Mouse (Mus musculus): ENCODE measurements at regions not wholly inside any gene's neighbourhood (a gene's known extent, or its start where the extent isn't known, plus 50 kb on each side); places are given as distances from the start of the nearest gene placed in this dataset.

DNA sequence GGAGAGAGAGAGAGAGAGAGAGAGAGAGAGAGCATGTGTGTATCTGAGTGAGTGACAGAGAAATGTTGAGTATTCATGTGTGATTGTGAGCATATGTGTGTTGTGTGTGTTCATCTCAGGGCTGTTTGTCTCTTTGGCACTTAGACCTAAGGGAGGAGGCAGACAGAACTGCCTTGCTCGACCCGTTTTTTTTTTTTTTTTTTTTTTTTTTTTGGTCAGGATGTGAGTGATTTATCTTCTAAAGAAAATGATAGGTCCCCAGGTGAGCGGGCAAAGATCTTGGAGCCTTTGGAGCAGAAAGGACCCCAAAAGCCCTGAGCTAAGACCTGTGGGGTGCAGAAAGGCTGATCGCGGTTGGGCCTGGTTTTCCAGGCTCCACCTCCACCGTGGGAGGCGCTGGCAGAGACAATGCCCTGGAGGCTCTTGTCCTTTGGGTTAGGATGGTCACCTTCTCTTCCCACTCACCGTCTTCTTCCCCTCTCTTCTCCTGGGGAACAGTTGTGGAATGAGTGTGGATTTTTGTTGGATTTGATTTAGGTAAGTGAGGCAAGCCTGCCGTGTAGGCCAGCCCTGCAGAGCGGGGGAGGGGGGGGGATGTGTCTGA, 147.1 kb upstream of the Ttc29 start:
- no peaks in the 10 kb centered on the region for H3K36me3 ChIP-seq (ENCODE audit: control insufficient read depth in 1 of 2, insufficient read depth in 2 of 2, low read length in 2 of 2)
- H3K9me3 ChIP-seq (replicated peaks; ENCODE audit: insufficient read depth, low read length), result no peaks in the 10 kb centered on the region
- H3K4me3 ChIP-seq (ENCODE audit: control insufficient read depth in 1 of 2, insufficient read depth in 1 of 2, low read depth in 2 of 2, low read length in 2 of 2), result no peak overlapping the region
- H3K27ac ChIP-seq (ENCODE audit: control insufficient read depth, low read depth, low read length), result no peak overlapping the region
- H3K4me1 ChIP-seq (ENCODE audit: control insufficient read depth in 1 of 2, insufficient read depth in 2 of 2, low read length in 2 of 2), result no peaks in the 10 kb centered on the region
- DNase-seq (ENCODE audit: low read depth, low spot score), result no peak
- H3K9ac ChIP-seq (ENCODE audit: control insufficient read depth, low read depth, low read length, poor library complexity, severe bottlenecking), result no peak overlapping the region
- peaks cover 0 to 2% of the 10 kb centered on the region in 2 experiments; a peak in 2 of 4 replicates for H3K27me3 ChIP-seq (ENCODE audit: control insufficient read depth in 1 of 2, insufficient read depth in 2 of 2, low read length in 2 of 2)
- no peaks in the 10 kb centered on the region for H3K79me2 ChIP-seq (ENCODE audit: control insufficient read depth, insufficient read depth, low read length, poor library complexity)
- TF ChIP-seq ZNF384 (IDR thresholded peaks at IDR 0.05; ENCODE audit: low read depth, low read length) (no peak), TAL1 (IDR thresholded peaks at IDR 0.05; ENCODE audit: low read length) (no peak), TCF12 (IDR thresholded peaks at IDR 0.05; ENCODE audit: low read depth, low read length) (no peak), BHLHE40 (IDR thresholded peaks at IDR 0.05; ENCODE audit: borderline replicate concordance, low read depth, low read length) (no peak), ZKSCAN1 (IDR thresholded peaks at IDR 0.05; ENCODE audit: low read depth, low read length) (no peak), UBTF (IDR thresholded peaks at IDR 0.05; ENCODE audit: borderline replicate concordance, insufficient read depth, low read depth, low read length) (no peak), SIN3A (IDR thresholded peaks at IDR 0.05; ENCODE audit: low read length) (no peak), NELFE (IDR thresholded peaks at IDR 0.05; ENCODE audit: low read depth, low read length) (no peak), MYC (IDR thresholded peaks at IDR 0.05; ENCODE audit: low read depth, low read length) (no peak), MEF2A (IDR thresholded peaks at IDR 0.05; ENCODE audit: extremely low read depth, insufficient replicate concordance, low read depth, low read length, poor library complexity, severe bottlenecking) (no peak), CHD1 (IDR thresholded peaks at IDR 0.05; ENCODE audit: low read depth, low read length) (no peak), MXI1 (IDR thresholded peaks at IDR 0.05; ENCODE audit: low read depth, low read length) (no peak), POLR2A (IDR thresholded peaks at IDR 0.05; ENCODE audit: control insufficient read depth in 1 of 2, insufficient read depth in 1 of 2, low read depth in 1 of 2, low read length in 2 of 2, poor library complexity in 1 of 2) (no peak), RAD21 (IDR thresholded peaks at IDR 0.05; ENCODE audit: low read depth, low read length) (no peak)

DNA sequence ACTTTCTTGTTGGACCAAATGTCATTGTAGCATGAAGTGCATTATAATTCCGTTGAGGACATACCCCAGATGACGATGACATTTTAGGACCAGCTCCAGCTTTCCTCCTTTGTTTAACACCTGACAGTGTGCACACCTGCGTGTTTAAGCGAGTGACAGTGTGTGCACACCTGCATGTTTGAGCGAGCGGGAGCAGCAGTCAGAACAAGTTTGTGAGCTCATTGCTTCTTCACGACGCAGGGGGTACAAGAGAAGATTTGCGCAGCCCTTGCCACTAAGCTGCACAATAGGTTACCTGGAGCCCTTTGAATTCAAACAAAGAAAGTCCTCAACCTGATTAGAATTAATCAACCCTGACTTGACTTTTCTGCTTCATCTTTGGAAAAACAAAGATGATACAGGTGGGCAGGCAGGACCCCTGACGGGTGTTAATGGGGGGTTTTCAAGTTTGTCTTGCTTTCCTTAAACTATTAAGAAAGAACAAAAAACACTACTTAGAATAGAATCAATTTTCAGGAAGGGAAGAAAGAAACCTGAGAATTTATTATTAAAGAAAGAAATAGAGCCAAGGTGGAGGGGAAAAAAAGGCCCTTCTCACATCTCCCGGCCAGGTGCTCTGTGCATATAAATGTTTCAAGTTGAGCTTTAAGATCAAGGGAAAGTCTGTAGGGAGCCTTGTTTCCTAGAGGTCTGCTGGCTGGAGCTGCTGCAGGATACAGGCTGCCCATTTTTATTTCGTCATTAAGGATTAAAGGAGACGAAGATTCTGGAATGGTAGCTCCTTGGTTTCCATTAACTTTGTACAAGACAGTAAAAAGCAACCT, 144.8 kb upstream of the Ttc29 start:
- Histone ChIP-seq H3K4me1 (ENCODE audit: control insufficient read depth in 1 of 2, insufficient read depth in 2 of 2, low read length in 2 of 2) (no peaks in the 10 kb centered on the region), H3K36me3 (ENCODE audit: control insufficient read depth in 1 of 2, insufficient read depth in 2 of 2, low read length in 2 of 2) (no peaks in the 10 kb centered on the region), H3K27me3 (ENCODE audit: control insufficient read depth in 1 of 2, insufficient read depth in 2 of 2, low read length in 2 of 2) (peaks cover 0 to 2% of the 10 kb centered on the region in 2 experiments; a peak in 2 of 4 replicates), H3K27ac (ENCODE audit: control insufficient read depth, low read depth, low read length) (no peak overlapping the region), H3K4me3 (ENCODE audit: control insufficient read depth in 1 of 2, insufficient read depth in 1 of 2, low read depth in 2 of 2, low read length in 2 of 2) (no peak overlapping the region), H3K9me3 (replicated peaks; ENCODE audit: insufficient read depth, low read length) (no peaks in the 10 kb centered on the region), H3K9ac (ENCODE audit: control insufficient read depth, low read depth, low read length, poor library complexity, severe bottlenecking) (no peak overlapping the region), H3K79me2 (ENCODE audit: control insufficient read depth, insufficient read depth, low read length, poor library complexity) (no peaks in the 10 kb centered on the region)
- TF ChIP-seq KAT2A (conservative IDR thresholded peaks at IDR 0.05; ENCODE audit: low read depth, low read length), result no peak
- TF ChIP-seq POLR2AphosphoS5 (IDR thresholded peaks at IDR 0.05; ENCODE audit: borderline replicate concordance, low read depth, low read length), result no peak
- no peak for TF ChIP-seq E2F4 (IDR thresholded peaks at IDR 0.05; ENCODE audit: borderline replicate concordance, low read depth, low read length)
- no peak for TF ChIP-seq POLR2AphosphoS2 (IDR thresholded peaks at IDR 0.05; ENCODE audit: low read length)
- no peak for TF ChIP-seq SMC3 (IDR thresholded peaks at IDR 0.05; ENCODE audit: low read depth, low read length)
- TF ChIP-seq UBTF (IDR thresholded peaks at IDR 0.05; ENCODE audit: borderline replicate concordance, insufficient read depth, low read depth, low read length), result no peak
- TF ChIP-seq BHLHE40 (IDR thresholded peaks at IDR 0.05; ENCODE audit: borderline replicate concordance, low read depth, low read length), result no peak
- no peak for TF ChIP-seq ELF1 (IDR thresholded peaks at IDR 0.05; ENCODE audit: low read depth, low read length)
- no peak for TF ChIP-seq GATA1 (IDR thresholded peaks at IDR 0.05; ENCODE audit: low read depth, low read length)
- no peak for TF ChIP-seq CHD2 (IDR thresholded peaks at IDR 0.05; ENCODE audit: low read length)
- no peak for TF ChIP-seq EP300 (IDR thresholded peaks at IDR 0.05; ENCODE audit: low read depth in 1 of 2, low read length in 2 of 2)
- no peak for TF ChIP-seq RAD21 (IDR thresholded peaks at IDR 0.05; ENCODE audit: low read depth, low read length)
- no peak for TF ChIP-seq ZMIZ1 (IDR thresholded peaks at IDR 0.05; ENCODE audit: low read depth, low read length)
- no peak for DNase-seq (ENCODE audit: low read depth, low spot score)
